Mouse (Mus musculus) heart, embryonic 11.5 days (tissue): ENCODE results near the gene Tert. TPM values are rescaled to one million over a fixed set of nuclear protein-coding genes. Genes with fewer than 3 reads are reported as not detected.

Experiments
- ATAC-seq: fragments of 200-750 bp; cut with Nextera tagmentation; replicated peaks from 2 replicates; pipeline ENCODE4 v1.8.0; 2017; ENCODE audit warnings: moderate library complexity; ENCODE audit not compliant: insufficient number of reproducible peaks, low FRiP score, low TSS enrichment
- H3K27ac ChIP-seq: fragments of 300-500 bp; sonication (generic); 2 replicates; pipeline ENCODE4 v1.5.1; 2014; ENCODE audit warnings: mild to moderate bottlenecking, low read depth, low read length
- H3K27me3 ChIP-seq: fragments of 300-500 bp; sonication (generic); 2 replicates; pipeline ENCODE4 v1.6.1; 2014; ENCODE audit warnings: mild to moderate bottlenecking, low read length, mixed read lengths; ENCODE audit not compliant: control insufficient read depth, insufficient read depth
- H3K36me3 ChIP-seq: fragments of 300-500 bp; sonication (generic); 2 replicates; pipeline ENCODE4 v1.6.1; 2014; ENCODE audit warnings: mild to moderate bottlenecking, low read length, moderate library complexity, mixed read lengths; ENCODE audit not compliant: control insufficient read depth, insufficient read depth
- H3K4me1 ChIP-seq: fragments of 300-500 bp; sonication (generic); 2 replicates; pipeline ENCODE4 v1.6.1; 2014; ENCODE audit warnings: low read length; ENCODE audit not compliant: control insufficient read depth, insufficient read depth
- H3K4me2 ChIP-seq: fragments of 300-500 bp; sonication (generic); 2 replicates; pipeline ENCODE4 v1.6.1; 2014; ENCODE audit warnings: mild to moderate bottlenecking, moderate library complexity
- H3K4me3 ChIP-seq: fragments of 300-500 bp; sonication (generic); 2 replicates; pipeline ENCODE4 v1.5.1; 2014; ENCODE audit warnings: low read depth, low read length
- H3K9ac ChIP-seq: fragments of 300-500 bp; sonication (generic); 2 replicates; pipeline ENCODE4 v1.6.1; 2014; ENCODE audit warnings: mild to moderate bottlenecking, low read depth, low read length, moderate library complexity
- H3K9me3 ChIP-seq: fragments of 300-500 bp; sonication (generic); replicated peaks from 2 replicates; pipeline ENCODE4 v1.6.1; 2016; ENCODE audit warnings: low read length; ENCODE audit not compliant: control insufficient read depth
- WGBS: fragments of 180-500 bp; shearing (Covaris S2); extraction: QIAGEN DNeasy Blood & Tissue Kit; methylation state at CpG from one replicate; pipeline ENCODE4 v1.1.7; 2014; ENCODE audit not compliant: insufficient replicate concordance; 5-methylcytosine and 5-hydroxymethylcytosine counted together
- polyA plus RNA-seq: library from polyadenylated mRNA; unstranded; fragments of >200 nt; fragmentation: Nextera tagmentation; extraction: Ambion mirVana; gene quantifications from 2 replicates; pipeline ENCODE4 v1.2.1, GENCODE M21; 2014

The Tert gene
- polyA plus RNA-seq, 1 experiment from 2014 or later, result 3.5 TPM

DNA sequence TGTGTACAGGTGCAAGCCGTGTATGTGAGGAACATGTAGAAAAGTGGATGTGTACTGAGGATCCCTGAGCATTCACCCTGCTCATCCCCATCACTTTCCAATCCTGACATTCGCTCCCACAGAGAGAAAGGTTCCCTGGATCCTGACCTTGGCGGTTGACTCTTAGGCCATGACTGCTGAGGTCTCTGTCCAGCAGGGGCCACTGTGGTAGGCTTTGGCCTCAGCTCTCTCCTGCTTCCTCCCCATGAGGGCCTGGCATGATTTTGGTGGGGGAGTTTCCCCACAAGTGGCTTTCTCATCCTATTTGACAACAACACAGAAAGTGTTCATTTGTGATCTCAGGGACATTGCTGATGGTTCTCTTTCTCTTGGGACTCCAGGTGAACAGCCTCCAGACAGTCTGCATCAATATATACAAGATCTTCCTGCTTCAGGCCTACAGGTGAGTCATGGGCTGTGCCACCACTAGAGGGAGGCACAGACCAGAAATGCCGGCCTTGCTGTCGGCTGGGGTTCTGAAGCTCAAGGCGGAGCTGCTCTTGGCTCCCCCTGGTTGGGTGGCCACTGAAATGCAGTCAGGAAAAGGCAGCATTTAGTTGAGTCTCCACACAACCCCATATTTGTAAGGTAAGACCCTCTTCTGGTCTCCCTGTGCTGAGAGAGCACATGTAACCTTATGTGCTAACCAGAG is 19.8 kb downstream of the Tert start:
- H3K27ac ChIP-seq, result no peak overlapping the region
- H3K9me3 ChIP-seq, result no peaks in the 10 kb centered on the region
- no peaks in the 10 kb centered on the region for H3K27me3 ChIP-seq
- no peak overlapping the region for H3K4me3 ChIP-seq
- no peak for ATAC-seq
- H3K9ac ChIP-seq, result no peak overlapping the region
- H3K4me1 ChIP-seq, result no peaks in the 10 kb centered on the region
- no peaks in the 10 kb centered on the region; the same call in 1 of the 2 replicates for H3K36me3 ChIP-seq
- 33% methylated on average over 6 of the region's 6 CpGs for WGBS
- no peak overlapping the region for H3K4me2 ChIP-seq

DNA sequence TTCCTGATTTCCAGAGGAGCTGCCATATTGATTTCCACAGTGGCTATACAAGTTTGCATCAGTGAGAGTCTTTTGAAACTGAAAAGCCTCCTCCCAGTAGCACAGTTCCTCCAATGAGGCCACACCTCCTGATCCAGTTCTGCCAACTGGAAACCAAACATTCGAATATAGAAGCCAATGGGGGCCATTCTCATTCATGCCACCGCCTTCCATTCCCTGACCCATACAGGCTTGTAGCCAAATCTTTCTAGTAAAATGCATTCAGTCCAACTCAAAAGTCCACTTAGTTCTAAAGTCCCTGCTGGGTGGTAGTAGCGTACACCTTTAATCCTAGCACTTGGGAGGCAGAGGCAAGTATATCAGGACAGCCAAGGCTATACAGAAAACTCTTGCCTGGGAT is 26.6 kb downstream of the Tert start:
- H3K9ac ChIP-seq, result no peak overlapping the region
- H3K4me3 ChIP-seq, result no peak overlapping the region
- no peaks in the 10 kb centered on the region for H3K9me3 ChIP-seq
- no peak overlapping the region for H3K4me2 ChIP-seq
- H3K27ac ChIP-seq, result no peak overlapping the region
- no peaks in the 10 kb centered on the region for H3K36me3 ChIP-seq
- no peak for ATAC-seq
- no peaks in the 10 kb centered on the region for H3K27me3 ChIP-seq
- no peaks in the 10 kb centered on the region for H3K4me1 ChIP-seq
- 73% methylated on average over 3 of the region's 3 CpGs for WGBS

DNA sequence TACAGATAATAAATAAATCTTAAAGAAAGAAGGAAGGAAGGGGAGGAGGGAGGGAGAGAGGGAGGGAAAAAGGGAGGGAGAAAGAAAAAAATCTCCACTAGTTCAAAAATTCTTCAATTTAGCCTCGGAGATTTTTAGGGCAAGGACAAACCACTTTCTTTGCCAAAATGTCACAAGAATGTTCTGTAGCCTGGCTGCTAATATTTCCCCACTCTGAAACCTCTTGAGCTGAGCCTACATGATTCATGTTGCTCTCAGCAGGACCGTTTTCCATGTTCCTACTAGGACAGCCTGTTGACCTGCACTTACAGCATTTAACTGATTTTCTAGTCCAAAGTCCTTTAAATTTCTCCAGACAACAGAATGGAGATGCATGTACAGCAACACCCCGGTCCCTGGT is 28.3 kb downstream of the Tert start:
- no peak for ATAC-seq
- 80% methylated on average over 3 of the region's 3 CpGs for WGBS
- H3K4me3 ChIP-seq, result no peak overlapping the region
- no peaks in the 10 kb centered on the region for H3K4me1 ChIP-seq
- H3K9ac ChIP-seq, result no peak overlapping the region
- H3K27ac ChIP-seq, result no peak overlapping the region
- no peaks in the 10 kb centered on the region for H3K9me3 ChIP-seq
- H3K4me2 ChIP-seq, result no peak overlapping the region
- no peaks in the 10 kb centered on the region for H3K36me3 ChIP-seq
- no peaks in the 10 kb centered on the region for H3K27me3 ChIP-seq

DNA sequence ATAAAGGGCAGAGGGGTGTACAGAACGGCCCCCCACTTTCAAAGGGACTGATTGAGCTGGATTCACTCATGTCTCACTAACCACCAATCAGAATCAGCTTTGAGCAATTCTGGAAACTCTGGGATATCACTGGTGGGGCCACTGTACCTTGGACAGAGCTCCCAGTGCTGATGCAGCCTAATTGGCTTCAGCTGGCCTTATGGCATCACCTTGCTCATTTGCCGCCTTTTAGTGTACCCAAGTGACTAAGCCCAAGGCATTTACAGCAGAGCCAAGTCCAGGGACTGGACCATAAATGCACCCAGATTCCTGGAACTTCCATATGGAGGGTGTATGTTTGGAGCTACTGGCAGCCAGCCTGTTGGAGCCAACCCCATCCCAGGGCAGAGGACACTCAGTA is 32.2 kb downstream of the Tert start:
- Histone ChIP-seq H3K4me1 (no peaks in the 10 kb centered on the region), H3K36me3 (no peaks in the 10 kb centered on the region), H3K9ac (no peak overlapping the region), H3K27ac (no peak overlapping the region), H3K4me3 (no peak overlapping the region), H3K27me3 (no peaks in the 10 kb centered on the region), H3K9me3 (no peaks in the 10 kb centered on the region), H3K4me2 (no peak overlapping the region)
- no peak for ATAC-seq
- WGBS, result 44% methylated on average over 2 of the region's 2 CpGs

DNA sequence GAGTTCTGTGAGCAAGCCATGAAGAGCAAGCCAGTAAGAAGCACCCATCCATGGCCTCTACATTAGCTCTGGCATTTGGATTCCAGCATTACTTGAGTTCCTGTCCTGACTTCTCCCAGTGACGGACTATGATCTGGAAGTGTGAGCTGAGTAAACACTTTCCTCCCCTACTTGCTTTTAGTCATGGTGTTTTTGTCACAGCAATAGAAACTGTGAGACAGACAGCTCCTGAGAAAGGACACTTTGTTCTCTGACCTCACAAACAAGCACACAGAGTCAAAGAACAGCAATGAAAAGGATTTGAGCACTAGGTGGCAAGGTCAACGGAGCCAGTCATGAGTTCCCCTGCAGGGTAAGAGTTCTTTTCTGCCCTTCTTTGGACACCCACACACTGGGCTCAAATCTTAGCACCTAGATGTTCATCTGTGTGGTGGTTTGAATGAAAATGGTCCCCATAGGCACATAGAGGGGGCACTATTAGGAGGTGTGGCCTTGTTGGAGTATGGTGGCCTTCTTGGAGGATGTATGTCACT is 33.5 kb downstream of the Tert start:
- WGBS, result 73% methylated on average over 2 of the region's 2 CpGs
- H3K9me3 ChIP-seq, result no peaks in the 10 kb centered on the region
- H3K4me1 ChIP-seq, result no peaks in the 10 kb centered on the region
- H3K9ac ChIP-seq, result no peak overlapping the region
- H3K4me2 ChIP-seq, result no peak overlapping the region
- H3K4me3 ChIP-seq, result no peak overlapping the region
- H3K27ac ChIP-seq, result no peak overlapping the region
- ATAC-seq, result no peak
- H3K27me3 ChIP-seq, result no peaks in the 10 kb centered on the region
- no peaks in the 10 kb centered on the region for H3K36me3 ChIP-seq

DNA sequence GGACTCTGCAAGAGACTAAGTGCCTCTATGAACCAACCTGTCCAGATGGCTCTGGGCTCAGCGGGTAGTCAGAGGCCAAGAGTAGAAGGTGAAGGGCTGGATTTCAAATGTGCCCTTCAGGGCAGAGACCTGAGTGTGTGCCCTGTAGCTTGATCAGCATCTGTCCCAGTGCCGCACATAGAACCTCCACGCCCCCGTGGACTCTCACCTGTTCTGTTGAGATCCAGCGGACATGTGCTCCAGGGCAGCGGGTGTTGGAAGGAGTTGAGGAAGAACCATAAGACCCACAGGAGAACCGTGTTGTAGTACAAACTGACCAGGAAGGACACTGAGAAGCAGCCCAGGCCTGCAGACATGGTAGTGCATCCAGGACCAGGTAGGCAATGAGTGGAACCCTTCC is 48.5 kb downstream of the Tert start:
- 80% methylated on average over 7 of the region's 7 CpGs for WGBS
- no peak for ATAC-seq
- no peak overlapping the region for H3K4me2 ChIP-seq
- no peak overlapping the region for H3K4me3 ChIP-seq
- no peaks in the 10 kb centered on the region for H3K9me3 ChIP-seq
- no peaks in the 10 kb centered on the region for H3K36me3 ChIP-seq
- H3K9ac ChIP-seq, result no peak overlapping the region
- H3K4me1 ChIP-seq, result no peaks in the 10 kb centered on the region
- no peak overlapping the region for H3K27ac ChIP-seq
- H3K27me3 ChIP-seq, result no peaks in the 10 kb centered on the region

DNA sequence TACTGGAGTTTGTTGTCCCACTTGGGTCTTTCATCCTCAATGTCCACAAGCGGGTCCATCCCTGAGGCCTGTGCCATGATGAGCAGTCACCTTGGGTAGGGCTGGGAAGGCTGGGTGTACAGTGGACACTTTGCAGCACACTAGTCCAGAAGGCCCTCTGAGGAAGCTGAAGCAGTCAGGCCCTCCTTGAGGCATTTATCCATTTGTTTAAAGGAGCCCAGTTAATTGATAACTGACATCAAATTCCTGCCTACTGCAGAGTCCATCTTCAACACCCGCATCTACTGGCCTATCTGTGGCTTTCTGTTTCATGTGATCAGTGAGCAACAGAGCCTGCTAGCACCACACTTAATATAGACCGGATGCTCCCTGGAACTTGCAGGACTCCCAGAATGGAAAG is 51.1 kb downstream of the Tert start, which contains the start of gene Slc6a18:
Slc6a18 (minus strand) TSS at position 171 of the 400 bp plus-strand sequence.
- H3K4me3 ChIP-seq, result no peak within 1 kb of the TSS
- no peak within 1 kb of the TSS for H3K9ac ChIP-seq
- H3K4me2 ChIP-seq, result no peak within 1 kb of the TSS
- H3K27ac ChIP-seq, result no peak within 1 kb of the TSS
- no peaks in the 10 kb centered on the region for H3K27me3 ChIP-seq
- H3K9me3 ChIP-seq, result no peaks in the 10 kb centered on the region
- H3K36me3 ChIP-seq, result no peaks in the 10 kb centered on the region
- ATAC-seq, result no peak
- no peaks in the 10 kb centered on the region for H3K4me1 ChIP-seq
- 70% methylated on average over 3 of the region's 3 CpGs for WGBS

DNA sequence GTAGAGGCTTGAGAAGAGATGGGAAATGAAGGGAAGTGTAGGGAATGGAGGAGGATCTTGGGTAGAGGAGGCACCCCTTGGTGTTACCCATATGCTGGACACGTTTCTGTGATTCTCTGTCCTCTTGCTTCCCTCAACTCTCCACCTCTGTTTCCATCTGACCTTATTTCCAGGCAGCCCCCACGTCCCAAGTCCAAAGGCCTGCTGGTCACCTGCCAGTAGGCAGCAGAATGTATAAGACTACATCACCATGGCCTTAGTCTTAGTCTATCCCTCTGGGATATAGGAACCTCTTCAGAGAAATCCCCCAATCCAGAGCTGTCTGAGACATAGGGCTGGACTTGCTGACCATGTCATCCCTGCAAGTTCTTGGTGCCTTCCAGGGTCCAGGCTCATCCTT is 52.6 kb downstream of the Tert start:
- H3K4me2 ChIP-seq, result no peak overlapping the region
- no peak overlapping the region for H3K9ac ChIP-seq
- no peak overlapping the region for H3K4me3 ChIP-seq
- H3K27me3 ChIP-seq, result no peaks in the 10 kb centered on the region
- 55% methylated on average over 2 of the region's 2 CpGs for WGBS
- no peak overlapping the region for H3K27ac ChIP-seq
- no peaks in the 10 kb centered on the region for H3K4me1 ChIP-seq
- no peaks in the 10 kb centered on the region for H3K9me3 ChIP-seq
- ATAC-seq, result no peak
- no peaks in the 10 kb centered on the region for H3K36me3 ChIP-seq

DNA sequence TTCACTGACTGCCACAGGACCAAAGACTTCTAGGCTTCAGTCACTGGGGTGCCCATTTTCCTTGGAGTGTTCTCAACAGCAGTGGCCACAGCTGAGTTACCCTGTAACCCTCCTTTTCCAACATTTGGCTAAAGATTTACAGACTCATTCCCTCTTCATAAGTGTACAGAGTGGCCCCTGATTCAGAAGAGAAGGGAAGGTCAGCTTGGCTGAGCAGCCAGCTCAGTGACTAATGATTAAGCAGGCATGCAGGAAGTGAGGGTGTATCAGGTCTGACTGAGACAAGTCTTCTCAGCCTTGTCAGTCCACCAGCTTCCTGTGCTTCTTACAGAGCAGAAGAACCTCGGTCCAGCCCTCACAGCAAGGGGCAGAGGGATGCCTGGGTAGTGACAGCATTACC is 53.7 kb downstream of the Tert start:
- ATAC-seq, result no peak

More for the DNA sequence above, 53.7 kb downstream of the Tert start:
- no peaks in the 10 kb centered on the region for H3K4me1 ChIP-seq
- 19% methylated on average over 1 of the region's 1 CpGs for WGBS
- no peaks in the 10 kb centered on the region for H3K27me3 ChIP-seq
- no peaks in the 10 kb centered on the region for H3K9me3 ChIP-seq
- no peak overlapping the region for H3K4me3 ChIP-seq
- H3K36me3 ChIP-seq, result no peaks in the 10 kb centered on the region
- no peak overlapping the region for H3K27ac ChIP-seq
- H3K9ac ChIP-seq, result no peak overlapping the region
- no peak overlapping the region for H3K4me2 ChIP-seq
